Comparison of ENCODE assay signal across 21 mouse cellular contexts in the genomic region with DNA sequence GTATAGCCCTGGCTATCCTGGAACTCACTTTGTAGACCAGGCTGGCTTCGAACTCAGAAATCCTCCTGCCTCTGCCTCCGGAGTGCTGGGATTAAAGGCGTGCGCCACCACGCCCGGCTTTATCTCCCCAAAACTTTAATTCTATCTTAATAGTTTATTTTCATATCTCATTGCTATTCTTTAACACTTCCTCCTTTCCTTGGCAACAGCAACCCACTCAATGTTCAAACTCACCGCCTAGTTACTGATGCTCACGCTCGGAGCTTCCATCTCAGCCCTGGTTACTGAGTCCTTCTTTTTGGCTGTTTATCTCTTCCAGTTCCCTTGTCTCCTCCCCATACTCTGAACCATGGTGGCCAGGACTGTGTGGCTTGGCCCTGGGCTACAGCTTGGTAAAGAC. TPM values are rescaled to one million over a fixed set of nuclear protein-coding genes. Genes with fewer than 3 reads are reported as not detected.
DNase-seq lines count a peak whose midpoint lies in the region; ATAC-seq and TF ChIP-seq lines count a peak whose summit lies in the region.
"Had no signal": no experiment of that assay in that cellular context is flagged by ENCODE, and none has a peak within 500 bp of the region (broad histone marks: within the 10 kb centered on the region; RNA-seq: fewer than 3 reads in every experiment).

No protein-coding gene starts in this region.

- no peaks in the 10 kb centered on the region for H3K79me2 ChIP-seq in heart, adult 2 months (replicated peaks; ENCODE audit: control insufficient read depth, insufficient read depth, low read length)

- H3K4me1 ChIP-seq in heart, adult 2 months (ENCODE audit: control insufficient read depth, insufficient read depth, low read length): peaks cover 8% of the 10 kb centered on the region
- H3K4me1 ChIP-seq in kidney, adult 2 months (ENCODE audit: control insufficient read depth, insufficient read depth, low read length): 0 out of 2 replicates have a peak, but pooled peaks cover 4% of the 10 kb centered on the region
- H3K4me1 ChIP-seq in lung, embryonic 15.5 days: peaks cover 9% of the 10 kb centered on the region
- H3K4me1 ChIP-seq: embryonic facial prominence, embryonic 12.5 days; limb, embryonic 13.5 days; midbrain, embryonic 13.5 days had no signal

- TF ChIP-seq CTCF in heart, adult 2 months (IDR thresholded peaks at IDR 0.05): no peak
- TF ChIP-seq CTCF in kidney, adult 2 months (conservative IDR thresholded peaks at IDR 0.05; ENCODE audit: insufficient read depth, insufficient read length, low read depth, low read length): no peak

- H3K27ac ChIP-seq in heart, adult 2 months: peak overlapping the region; percentile 26; the same call in 1 of the 2 replicates
- H3K27ac ChIP-seq in kidney, adult 2 months (ENCODE audit: insufficient read depth, low read depth, low read length): peak overlapping the region; percentile 8; the same call in 1 of the 2 replicates
- H3K27ac ChIP-seq in lung, embryonic 15.5 days: 0 out of 2 replicates have a peak overlapping the region, but pooled peaks have one; percentile 53
- H3K27ac ChIP-seq: embryonic facial prominence, embryonic 12.5 days; kidney, postnatal 0 days; limb, embryonic 13.5 days; midbrain, embryonic 13.5 days; stomach, embryonic 15.5 days had no signal

- H3K36me3 ChIP-seq in heart, adult 2 months (ENCODE audit: control insufficient read depth, insufficient read depth, low read length): no peaks in the 10 kb centered on the region
- no peaks in the 10 kb centered on the region for H3K36me3 ChIP-seq in kidney, adult 2 months (ENCODE audit: control insufficient read depth, insufficient read depth, low read length)
- peaks cover 8% of the 10 kb centered on the region; the same call in 1 of the 2 replicates for H3K36me3 ChIP-seq in lung, embryonic 15.5 days
- H3K36me3 ChIP-seq: stomach, embryonic 15.5 days had no signal

- H3K27me3 ChIP-seq in heart, adult 2 months (ENCODE audit: control insufficient read depth, insufficient read depth, low read length): no peaks in the 10 kb centered on the region
- H3K27me3 ChIP-seq in kidney, adult 2 months (replicated peaks; ENCODE audit: control insufficient read depth, insufficient read depth, low read length): no peaks in the 10 kb centered on the region
- H3K27me3 ChIP-seq in lung, embryonic 15.5 days: no peaks in the 10 kb centered on the region
- H3K27me3 ChIP-seq: CH12.LX; embryonic facial prominence, embryonic 12.5 days; limb, embryonic 13.5 days; midbrain, embryonic 13.5 days; stomach, embryonic 15.5 days had no signal

- H3K9ac ChIP-seq in heart, adult 2 months (ENCODE audit: low read depth, low read length): no peak overlapping the region
- H3K9ac ChIP-seq in lung, embryonic 15.5 days: no peak overlapping the region
- H3K9ac ChIP-seq: embryonic facial prominence, embryonic 12.5 days; limb, embryonic 13.5 days; midbrain, embryonic 13.5 days; stomach, embryonic 15.5 days had no signal

- no peak for TF ChIP-seq EP300 in heart, adult 2 months (IDR thresholded peaks at IDR 0.05; ENCODE audit: insufficient read depth, low read depth, low read length)

- WGBS in heart, adult 2 months: 84% methylated on average over 9 of the region's 9 CpGs
- WGBS in kidney, adult 2 months: 94% methylated on average over 9 of the region's 9 CpGs
- 89% methylated on average over 9 of the region's 9 CpGs for WGBS in lung, embryonic 15.5 days

- no peak for TF ChIP-seq POLR2A in heart, adult 2 months (IDR thresholded peaks at IDR 0.05; ENCODE audit: insufficient read depth, low read depth, low read length)
- no peak for TF ChIP-seq POLR2A in kidney, adult 2 months (IDR thresholded peaks at IDR 0.05; ENCODE audit: low read depth, low read length)

- no peaks in the 10 kb centered on the region for H3K9me3 ChIP-seq in lung, embryonic 15.5 days
- H3K9me3 ChIP-seq: embryonic facial prominence, embryonic 12.5 days; limb, embryonic 13.5 days; midbrain, embryonic 13.5 days; stomach, embryonic 15.5 days had no signal

- no peak overlapping the region for H3K4me3 ChIP-seq in heart, adult 2 months
- H3K4me3 ChIP-seq in kidney, adult 2 months (ENCODE audit: insufficient read depth, low read depth, low read length): no peak overlapping the region
- H3K4me3 ChIP-seq in lung, embryonic 15.5 days: no peak overlapping the region
- H3K4me3 ChIP-seq: embryonic facial prominence, embryonic 12.5 days; limb, embryonic 13.5 days; midbrain, embryonic 13.5 days; stomach, embryonic 15.5 days had no signal

- ATAC-seq in lung, embryonic 15.5 days (ENCODE audit: borderline replicate concordance, extremely low read depth, low FRiP score, low TSS enrichment): no peak
- ATAC-seq: forebrain, embryonic 16.5 days; hindbrain, embryonic 16.5 days; intestine, postnatal 0 days; midbrain, embryonic 13.5 days had no signal

- intact Hi-C loops in heart, adult 2 months (cut with DNase I): loop anchor here (5.0 kb wide), 1 partner anchor 45 kb away; the partner anchor contains the start of gene Adamtsl4

- H3K4me2 ChIP-seq in lung, embryonic 15.5 days: no peak overlapping the region
- H3K4me2 ChIP-seq: embryonic facial prominence, embryonic 12.5 days; limb, embryonic 13.5 days; midbrain, embryonic 13.5 days; stomach, embryonic 15.5 days had no signal

- DNase-seq in heart, adult 2 months: no peak
- no peak for DNase-seq in heart, adult 9 months (ENCODE audit: low spot score in 2 of 2)
- DNase-seq in kidney, adult 2 months: no peak
- DNase-seq in kidney, postnatal 36 days: no peak
- DNase-seq in lung, postnatal 4 days: no peak
- DNase-seq in brain, adult 2 months (ENCODE audit: low read depth, low spot score): peak; percentile 52
- DNase-seq in cerebellum, adult 18-20 months: no peak
- DNase-seq: cerebellum, adult 11-12 months; layer of hippocampus, adult 9-11 months; spleen, adult 18-20 months; thymus, postnatal 14 days had no signal

RNA-seq across cellular contexts. Expression of gene Ecm1, which starts 7.1 kb away (rescaled TPM):
- total RNA-seq in heart, adult 2 months (2021): 10 to 100 TPM; 54.4 to 61.9 TPM
- 173 and 200 TPM in 2 replicates for polyA plus RNA-seq in heart, adult 2 months (2012; rRNA removed)
- polyA plus RNA-seq in kidney, adult 2 months (2012; rRNA removed): 494 and 636 TPM in 2 replicates
- polyA plus RNA-seq in lung, embryonic 15.5 days (2015; fragmentation: Nextera tagmentation; extraction: Ambion mirVana): 16.9 and 20.4 TPM in 2 replicates

RNA-seq across cellular contexts. Expression of gene Tars2, which starts 27.7 kb away (rescaled TPM):
- 10 to 100 TPM; 42.1 to 45.3 TPM for total RNA-seq in heart, adult 2 months (2021)
- 31.3 and 54.4 TPM in 2 replicates for polyA plus RNA-seq in heart, adult 2 months (2012; rRNA removed)
- 28.2 and 29.3 TPM in 2 replicates for polyA plus RNA-seq in kidney, adult 2 months (2012; rRNA removed)
- 51.8 and 52.8 TPM in 2 replicates for polyA plus RNA-seq in lung, embryonic 15.5 days (2015; fragmentation: Nextera tagmentation; extraction: Ambion mirVana)

RNA-seq across cellular contexts. Expression of gene Adamtsl4, which starts 44.6 kb away (rescaled TPM):
- total RNA-seq in heart, adult 2 months (2021): 10 to 100 TPM; 39.2 to 51.4 TPM
- polyA plus RNA-seq in heart, adult 2 months (2012; rRNA removed): 36.2 and 46.2 TPM in 2 replicates
- 5.2 and 6.0 TPM in 2 replicates for polyA plus RNA-seq in kidney, adult 2 months (2012; rRNA removed)
- 3.1 and 5.7 TPM in 2 replicates for polyA plus RNA-seq in lung, embryonic 15.5 days (2015; fragmentation: Nextera tagmentation; extraction: Ambion mirVana)
